Mouse (Mus musculus) CD4-positive helper T cell, adult 2 months (primary cell): ENCODE results near the gene Dnaja2.
A peak's percentile ranks its signal among the peaks of the same experiment; 100 is the strongest.

ENCODE experiments used
- DNase-seq: peaks from one replicate; pipeline ENCODE4 v3.0.0-alpha.2; 2012; ENCODE audit warnings: low read depth, missing footprints, low spot score

The Dnaja2 gene

DNA sequence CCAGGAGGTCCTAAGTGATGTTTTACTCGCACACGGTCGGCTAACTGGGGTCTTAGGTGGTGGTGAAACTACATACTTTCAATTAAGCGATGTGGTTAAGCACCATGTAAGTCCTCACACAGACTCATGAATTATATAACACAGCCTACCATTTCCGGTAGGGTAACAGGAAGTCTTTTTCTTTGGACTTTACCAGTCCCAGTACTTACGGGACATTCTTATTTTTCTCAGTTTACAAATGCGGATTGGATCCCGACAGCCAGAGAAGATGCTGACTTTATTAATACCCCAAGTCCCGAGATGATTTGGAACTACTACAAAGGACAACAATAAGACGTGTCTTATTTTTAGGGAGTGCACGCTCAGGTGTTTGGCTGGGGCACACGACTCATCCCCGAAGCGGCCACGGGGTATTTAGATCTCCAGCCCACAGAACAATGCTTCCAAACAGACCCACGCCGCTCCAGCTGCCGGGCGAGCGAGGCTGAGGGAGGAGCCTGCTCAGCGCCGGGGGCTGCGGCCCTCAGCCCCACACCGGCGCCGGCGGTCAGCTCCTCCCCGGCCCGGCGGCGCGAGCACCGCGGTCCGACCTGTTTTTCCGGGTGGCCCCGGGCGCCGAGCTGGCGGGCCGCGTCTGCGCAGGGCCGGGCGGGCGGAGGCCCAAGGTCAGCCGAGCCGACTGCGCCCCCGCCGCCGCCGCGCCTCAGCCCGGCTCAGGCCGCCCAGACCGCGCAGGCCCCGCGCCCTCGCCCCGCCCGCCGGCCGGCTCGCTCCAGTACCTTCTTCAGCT is 558 bp downstream of the Dnaja2 start:
- DNase-seq: peak; percentile 73

DNA sequence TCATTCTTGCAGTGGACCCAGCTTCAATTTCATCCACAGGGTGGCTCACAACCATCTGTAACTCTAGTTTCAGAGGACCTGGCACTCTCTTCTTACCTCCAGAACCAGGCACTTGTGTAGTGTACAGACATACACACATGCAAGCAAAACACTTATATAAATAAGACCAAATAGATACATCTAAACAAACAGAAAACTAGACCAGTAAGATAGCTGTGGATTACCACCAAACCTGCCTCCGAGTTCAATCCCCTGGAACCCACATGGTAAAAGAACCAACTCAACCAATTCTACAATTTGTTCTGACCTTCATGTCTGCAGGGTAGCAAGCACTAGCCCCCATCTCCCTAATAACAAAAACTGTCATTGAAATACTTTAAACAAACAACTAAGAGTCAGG is 3.2 kb downstream of the Dnaja2 start:
- DNase-seq: no peak

- DNase-seq: no peak
These were observed 18.8 kb downstream of the Dnaja2 start for GRCm38 (mm10) chr8:85536332-85536731.

DNA sequence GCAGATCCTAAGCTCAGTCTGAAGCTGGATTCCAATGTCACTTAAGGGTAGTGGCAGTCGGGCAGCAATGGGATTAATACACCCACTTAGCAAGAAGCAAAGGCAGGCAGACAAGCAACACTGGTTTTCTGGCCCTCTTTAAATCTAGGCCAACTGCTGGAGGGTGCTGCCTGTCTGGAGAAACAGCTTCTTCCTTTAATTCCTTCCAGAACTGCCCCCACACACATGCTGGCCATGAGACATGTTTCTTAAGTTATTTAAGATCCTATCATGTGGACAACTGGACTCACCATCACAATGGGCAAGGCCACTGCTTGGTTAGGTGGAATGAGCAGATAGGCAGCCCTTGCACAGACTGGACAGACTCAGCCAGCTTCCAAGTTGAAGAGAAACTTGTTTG is 21.0 kb downstream of the Dnaja2 start:
- DNase-seq: no peak

- no peak for DNase-seq
These were observed 21.7 kb downstream of the Dnaja2 start for GRCm38 (mm10) chr8:85533434-85533833.

GRCm38 (mm10) chr8:85532843-85533242 is 22.3 kb downstream of the Dnaja2 start:
- no peak for DNase-seq

DNA sequence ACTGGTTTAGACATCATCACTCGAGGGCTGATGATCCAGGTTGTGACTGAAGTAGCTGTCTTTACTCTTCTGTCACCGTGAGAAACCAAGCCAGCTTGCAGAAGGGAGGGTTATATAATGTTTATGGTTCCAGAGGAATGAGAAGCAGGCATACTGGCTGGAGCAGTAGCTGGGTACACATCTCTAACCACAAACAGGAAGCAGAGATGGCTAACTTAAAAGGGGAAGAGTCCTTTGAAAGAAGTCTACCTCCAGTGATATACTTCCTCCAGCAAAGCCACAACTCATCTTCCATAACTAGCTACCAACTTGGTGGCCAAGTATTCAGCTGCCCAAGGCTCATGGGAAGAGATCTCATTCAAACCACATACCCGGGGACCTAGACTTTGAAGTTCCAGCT is 23.7 kb downstream of the Dnaja2 start:
- no peak for DNase-seq

DNA sequence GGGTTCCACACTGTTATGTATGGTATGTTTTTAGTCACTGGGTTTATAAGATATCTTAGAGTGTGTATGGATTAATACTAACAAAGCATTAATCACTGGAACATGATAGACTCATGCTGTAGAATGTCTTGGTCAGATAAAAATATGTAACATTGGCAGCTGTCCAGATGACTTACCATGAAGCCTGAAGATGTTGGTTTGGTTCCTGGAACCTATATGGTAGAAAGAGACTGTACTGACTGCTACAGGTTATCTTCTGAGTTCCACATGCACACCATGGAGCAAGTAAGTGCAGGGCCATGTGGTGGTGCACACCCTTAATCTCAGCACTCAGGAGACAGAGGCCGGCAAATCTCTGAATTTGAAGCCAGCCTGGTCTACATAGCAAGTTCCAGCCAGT is 24.4 kb downstream of the Dnaja2 start:
- DNase-seq: no peak

GRCm38 (mm10) chr8:85528959-85529358 is 26.2 kb downstream of the Dnaja2 start:
- no peak for DNase-seq

- DNase-seq: peak; percentile 55
These were observed 29.0 kb downstream of the Dnaja2 start for GRCm38 (mm10) chr8:85526105-85526504.

DNA sequence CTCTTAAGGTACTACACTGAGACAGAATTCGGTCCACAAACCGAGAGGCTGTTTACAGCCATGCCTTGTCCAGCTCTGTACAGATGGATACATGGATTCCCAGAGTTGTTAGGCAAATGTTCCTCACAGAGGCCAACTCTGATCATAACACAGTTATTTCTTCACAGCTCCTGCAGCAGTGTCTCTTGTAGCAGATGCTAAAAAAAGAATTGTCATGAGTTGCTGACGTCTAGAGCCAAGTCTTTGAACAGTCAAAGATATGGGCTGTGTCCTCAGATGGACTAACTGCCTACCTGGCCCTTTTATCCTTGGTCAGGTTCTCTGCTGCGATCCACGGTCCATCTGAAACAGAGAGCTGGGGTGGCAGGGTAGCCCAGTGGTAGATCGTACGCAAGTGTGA is 31.1 kb downstream of the Dnaja2 start:
- no peak for DNase-seq

GRCm38 (mm10) chr8:85521332-85521731 is 33.8 kb downstream of the Dnaja2 start:
- DNase-seq: no peak

GRCm38 (mm10) chr8:85520586-85520985 is 34.6 kb downstream of the Dnaja2 start:
- no peak for DNase-seq

- DNase-seq: no peak
These were observed 37.2 kb downstream of the Dnaja2 start for GRCm38 (mm10) chr8:85517956-85518355.

DNA sequence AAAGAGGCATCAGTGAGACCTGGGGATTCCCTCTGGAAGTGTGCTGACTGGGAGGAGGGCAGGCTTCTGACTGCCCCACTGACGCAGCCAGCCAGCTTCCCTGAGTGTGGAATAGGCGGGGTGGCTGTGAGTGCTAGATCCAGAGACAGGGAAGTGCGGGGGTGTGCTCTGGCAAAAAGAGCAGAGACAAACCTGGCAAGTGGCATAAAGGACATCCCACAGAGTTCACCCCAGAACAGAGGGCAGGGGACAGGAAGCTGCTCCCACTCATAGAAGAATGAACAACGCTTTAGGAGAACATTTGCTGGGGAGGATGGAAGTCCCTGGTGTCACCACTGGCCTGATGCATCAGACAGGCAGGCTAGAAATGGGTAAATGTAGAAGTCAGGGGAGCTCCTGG is 37.8 kb downstream of the Dnaja2 start:
- DNase-seq: no peak

DNA sequence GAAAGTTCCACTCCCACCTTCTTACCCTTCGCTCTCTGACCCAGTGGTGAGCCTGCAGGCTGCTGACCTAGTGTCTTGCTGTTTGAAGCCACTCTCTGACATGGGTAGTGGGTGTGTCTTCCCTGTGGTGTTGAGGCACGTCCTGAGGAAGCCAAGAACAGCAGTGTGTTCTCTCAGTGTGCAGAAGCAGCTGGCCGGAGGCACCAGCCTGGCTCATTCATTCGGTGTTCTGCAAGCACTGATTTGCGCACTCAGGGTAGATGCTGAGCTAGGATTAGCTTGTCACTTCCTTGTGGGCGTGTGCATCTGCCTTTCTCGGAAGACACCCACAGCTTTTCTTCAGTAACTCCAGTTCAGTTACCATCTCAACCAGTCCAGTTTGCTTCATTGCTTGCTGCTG is 39.8 kb downstream of the Dnaja2 start:
- DNase-seq: peak; percentile 36

GRCm38 (mm10) chr8:85513283-85513682 is 41.9 kb downstream of the Dnaja2 start:
- no peak for DNase-seq

GRCm38 (mm10) chr8:85512234-85512633 is 42.9 kb downstream of the Dnaja2 start:
- no peak for DNase-seq

GRCm38 (mm10) chr8:85508661-85509060 is 46.5 kb downstream of the Dnaja2 start:
- no peak for DNase-seq

- DNase-seq: no peak
These were observed 48.5 kb downstream of the Dnaja2 start for GRCm38 (mm10) chr8:85506620-85507019.

DNA sequence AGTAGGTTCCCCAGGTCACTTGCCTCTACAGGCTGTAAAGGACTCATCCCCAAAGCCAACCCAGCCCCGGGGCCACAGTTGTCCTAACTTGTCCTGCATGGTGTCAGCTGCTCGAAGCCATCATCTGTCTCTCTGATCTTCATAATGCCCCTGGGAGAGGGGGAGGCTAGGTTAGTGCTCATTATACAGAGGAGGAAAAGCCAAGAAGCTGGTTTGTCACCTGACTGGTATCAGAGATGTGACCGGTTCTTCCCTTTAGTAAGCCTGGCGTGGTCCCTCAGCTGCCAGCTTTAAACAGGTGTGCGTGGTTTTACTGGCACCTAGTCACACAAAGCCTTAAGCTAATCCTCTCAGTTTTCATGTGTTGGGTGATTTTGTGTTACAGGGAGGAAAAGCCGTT is 50.4 kb downstream of the Dnaja2 start:
- no peak for DNase-seq

DNA sequence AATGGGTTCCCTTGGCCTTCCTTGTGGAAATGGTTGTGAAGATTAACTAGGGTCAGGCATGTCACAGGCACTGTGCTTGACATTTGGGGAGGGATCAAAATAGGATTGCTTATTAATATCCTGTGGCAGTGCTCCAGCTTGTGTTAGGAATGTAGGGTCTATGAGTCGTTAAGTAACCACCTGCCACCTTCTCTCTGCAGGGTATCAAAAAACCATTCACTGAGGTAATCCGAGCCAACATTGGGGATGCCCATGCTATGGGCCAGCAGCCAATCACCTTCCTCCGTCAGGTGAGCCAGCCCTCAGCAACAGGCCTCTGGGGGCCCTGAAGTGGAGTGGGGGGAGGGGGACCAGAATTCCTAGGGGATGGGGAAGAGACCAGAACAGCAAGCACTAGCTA is 52.1 kb downstream of the Dnaja2 start:
- DNase-seq: no peak

DNA sequence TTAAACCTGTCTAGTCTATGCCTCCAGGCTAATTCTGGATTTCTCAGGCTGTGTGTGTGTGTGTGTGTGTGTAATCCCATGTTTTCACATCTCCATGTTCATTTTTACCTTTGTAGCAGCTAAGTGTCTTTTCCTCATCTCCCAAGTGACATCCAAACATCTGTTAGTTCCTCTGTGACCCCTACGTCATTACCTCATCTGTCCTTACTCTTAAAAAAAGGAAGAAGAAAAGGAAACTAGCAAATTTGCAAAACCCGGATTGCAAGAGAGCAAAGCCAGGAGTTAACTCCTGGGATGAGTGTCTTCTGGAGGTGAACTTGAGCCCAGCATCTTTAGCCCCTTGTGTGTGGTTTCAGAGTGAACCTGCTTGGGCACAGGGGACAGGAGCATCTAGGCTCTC is 52.8 kb downstream of the Dnaja2 start:
- DNase-seq: no peak
